Mouse (Mus musculus) lung, embryonic 14.5 days (tissue): ENCODE measurements around the gene Syde2. TPM values are rescaled to one million over a fixed set of nuclear protein-coding genes. Genes with fewer than 3 reads are reported as not detected.

ENCODE experiments used
- ATAC-seq: fragments of 200-750 bp; cut with Nextera tagmentation; 2 replicates; pipeline ENCODE4 v1.8.0; 2017; ENCODE audit warnings: mild to moderate bottlenecking, moderate TSS enrichment, moderate library complexity; ENCODE audit not compliant: insufficient read depth
- DNase-seq: peaks from one replicate; pipeline ENCODE4 v3.0.0-alpha.2; 2015
- H3K27ac ChIP-seq: fragments of 300-500 bp; sonication (generic); 2 replicates; pipeline ENCODE4 v1.5.1; 2014; ENCODE audit warnings: low read depth, mild to moderate bottlenecking, moderate library complexity
- H3K27me3 ChIP-seq: fragments of 300-500 bp; sonication (generic); 2 replicates; pipeline ENCODE4 v1.6.1; 2014; ENCODE audit warnings: low read length, control low read depth; ENCODE audit not compliant: insufficient read depth
- H3K36me3 ChIP-seq: fragments of 300-500 bp; sonication (generic); 2 replicates; pipeline ENCODE4 v1.6.1; 2014; ENCODE audit warnings: control low read depth; ENCODE audit not compliant: insufficient read depth
- H3K4me1 ChIP-seq: fragments of 300-500 bp; sonication (generic); 2 replicates; pipeline ENCODE4 v1.6.1; 2014; ENCODE audit warnings: antibody characterized with exemption, control low read depth; ENCODE audit not compliant: insufficient read depth
- H3K4me2 ChIP-seq: fragments of 300-500 bp; sonication (generic); 2 replicates; pipeline ENCODE4 v1.6.1; 2014; ENCODE audit warnings: mild to moderate bottlenecking
- H3K4me3 ChIP-seq: fragments of 300-500 bp; sonication (generic); 2 replicates; pipeline ENCODE4 v1.5.1; 2014; ENCODE audit warnings: low read depth, low read length
- H3K9ac ChIP-seq: fragments of 300-500 bp; sonication (generic); 2 replicates; pipeline ENCODE4 v1.6.1; 2014
- H3K9me3 ChIP-seq: fragments of 300-500 bp; sonication (generic); 2 replicates; pipeline ENCODE4 v1.6.1; 2016; ENCODE audit warnings: low read depth, low read length, control low read depth
- CTCF ChIP-seq: IDR thresholded peaks from 2 replicates; pipeline ENCODE4 v1.5.1; 2016; ENCODE audit warnings: antibody characterized with exemption, low read depth
- WGBS: fragments of 180-500 bp; shearing (Covaris S2); extraction: QIAGEN DNeasy Blood & Tissue Kit; methylation state at CpG from one replicate; pipeline ENCODE4 v1.1.7; 2014; 5-methylcytosine and 5-hydroxymethylcytosine counted together
- polyA plus RNA-seq: library from polyadenylated mRNA; unstranded; fragments of >200 nt; fragmentation: Nextera tagmentation; extraction: Ambion mirVana; gene quantifications from 2 replicates; pipeline ENCODE4 v1.2.1, GENCODE M21; 2014

The Syde2 gene
- polyA plus RNA-seq, 1 experiment from 2014 or later, result 2.5 TPM

- Histone ChIP-seq H3K9ac (no peak overlapping the region), H3K9me3 (no peaks in the 10 kb centered on the region), H3K4me1 (no peaks in the 10 kb centered on the region), H3K27me3 (no peaks in the 10 kb centered on the region), H3K4me2 (no peak overlapping the region), H3K36me3 (0 out of 2 replicates have a peak, but pooled peaks cover 8% of the 10 kb centered on the region), H3K27ac (no peak overlapping the region), H3K4me3 (no peak overlapping the region)
- ATAC-seq, result no peak
- 80% methylated on average over 7 of the region's 7 CpGs for WGBS
- no peak for TF ChIP-seq CTCF
- no peak for DNase-seq
Observed at GRCm38 (mm10) chr3:146024746-146025145, 37.1 kb downstream of the Syde2 start.

- TF ChIP-seq CTCF, result no peak
- no peak for ATAC-seq
Observed at GRCm38 (mm10) chr3:146025499-146025898, 37.8 kb downstream of the Syde2 start.

GRCm38 (mm10) chr3:146027116-146027515 lies 39.4 kb downstream of the Syde2 start:
- Histone ChIP-seq H3K27ac (peak overlapping the region; percentile 42; the same call in 1 of the 2 replicates), H3K4me2 (no peak overlapping the region), H3K4me3 (no peak overlapping the region), H3K36me3 (0 out of 2 replicates have a peak, but pooled peaks cover 6% of the 10 kb centered on the region), H3K9me3 (no peaks in the 10 kb centered on the region), H3K4me1 (no peaks in the 10 kb centered on the region), H3K27me3 (no peaks in the 10 kb centered on the region), H3K9ac (no peak overlapping the region)
- DNase-seq (peak; percentile 60), ATAC-seq (peak; percentile 67)
- WGBS, result 27% methylated on average over 6 of the region's 6 CpGs
- no peak for TF ChIP-seq CTCF

More at GRCm38 (mm10) chr3:146025499-146025898, 37.8 kb downstream of the Syde2 start:
- no peak overlapping the region for H3K9ac ChIP-seq
- H3K4me2 ChIP-seq, result no peak overlapping the region
- H3K36me3 ChIP-seq, result 0 out of 2 replicates have a peak, but pooled peaks cover 7% of the 10 kb centered on the region
- no peak for DNase-seq
- no peaks in the 10 kb centered on the region for H3K27me3 ChIP-seq
- 79% methylated on average over 6 of the region's 6 CpGs for WGBS
- H3K27ac ChIP-seq, result no peak overlapping the region
- no peaks in the 10 kb centered on the region for H3K9me3 ChIP-seq
- no peak overlapping the region for H3K4me3 ChIP-seq
- H3K4me1 ChIP-seq, result no peaks in the 10 kb centered on the region

- H3K27ac ChIP-seq, result no peak overlapping the region
- no peaks in the 10 kb centered on the region for H3K36me3 ChIP-seq
- whole genome bisulfite sequencing, result 80% methylated on average over 2 of the region's 2 CpGs
- H3K9me3 ChIP-seq, result no peaks in the 10 kb centered on the region
- no peak overlapping the region for H3K4me2 ChIP-seq
- H3K9ac ChIP-seq, result no peak overlapping the region
- TF ChIP-seq CTCF, result no peak
- H3K4me1 ChIP-seq, result no peaks in the 10 kb centered on the region
- H3K4me3 ChIP-seq, result no peak overlapping the region
- ATAC-seq, result no peak
- DNase-seq, result no peak
- no peaks in the 10 kb centered on the region for H3K27me3 ChIP-seq
Observed at GRCm38 (mm10) chr3:146028406-146028805, 40.7 kb downstream of the Syde2 start.

- no peak overlapping the region for H3K27ac ChIP-seq
- H3K36me3 ChIP-seq, result no peaks in the 10 kb centered on the region
- H3K4me1 ChIP-seq, result no peaks in the 10 kb centered on the region
- H3K4me3 ChIP-seq, result no peak overlapping the region
- ATAC-seq, result no peak
- DNase-seq, result no peak
- no peak overlapping the region for H3K4me2 ChIP-seq
- TF ChIP-seq CTCF, result no peak
- WGBS, result 78% methylated on average over 3 of the region's 3 CpGs
- no peak overlapping the region for H3K9ac ChIP-seq
- H3K27me3 ChIP-seq, result no peaks in the 10 kb centered on the region
- H3K9me3 ChIP-seq, result no peaks in the 10 kb centered on the region
Observed at GRCm38 (mm10) chr3:146029234-146029633, 41.6 kb downstream of the Syde2 start.

- H3K27ac ChIP-seq, result no peak overlapping the region
- no peaks in the 10 kb centered on the region for H3K27me3 ChIP-seq
- no peak overlapping the region for H3K4me2 ChIP-seq
- H3K4me1 ChIP-seq, result no peaks in the 10 kb centered on the region
- ATAC-seq (no peak), DNase-seq (no peak)
- no peak for TF ChIP-seq CTCF
- WGBS, result 9% methylated on average over 5 of the region's 5 CpGs
- no peaks in the 10 kb centered on the region for H3K9me3 ChIP-seq
- H3K9ac ChIP-seq, result no peak overlapping the region
- no peaks in the 10 kb centered on the region for H3K36me3 ChIP-seq
- H3K4me3 ChIP-seq, result no peak overlapping the region
Observed at GRCm38 (mm10) chr3:146030255-146030836, 42.7 kb downstream of the Syde2 start.

GRCm38 (mm10) chr3:146032976-146033375 lies 45.3 kb downstream of the Syde2 start:
- no peaks in the 10 kb centered on the region for H3K9me3 ChIP-seq
- no peaks in the 10 kb centered on the region for H3K27me3 ChIP-seq
- H3K4me1 ChIP-seq, result no peaks in the 10 kb centered on the region
- DNase-seq (no peak), ATAC-seq (no peak)
- no peak for TF ChIP-seq CTCF
- no peak overlapping the region for H3K4me3 ChIP-seq
- no peak overlapping the region for H3K27ac ChIP-seq
- no peaks in the 10 kb centered on the region for H3K36me3 ChIP-seq
- H3K4me2 ChIP-seq, result no peak overlapping the region
- 71% methylated on average over 5 of the region's 5 CpGs for WGBS
- H3K9ac ChIP-seq, result no peak overlapping the region
